Mouse (Mus musculus) T-helper 17 cell (primary cell): ENCODE measurements at regions not wholly inside any gene's neighbourhood (a gene's known extent, or its start where the extent isn't known, plus 50 kb on each side); places are given as distances from the start of the nearest gene placed in this dataset.
"Not testable (repeated sequence)": the region's sequence is repeated elsewhere in the genome, so short reads cannot be mapped to it uniquely, and the experiment has no call there.

Experiments used
- in situ Hi-C, 2 experiments: fragments of 300-600 bp; cut with MboI, MseI; formaldehyde crosslinking; loops; 1 replicate in 1 of 2; 2 replicates in 1 of 2; pipeline ENCODE4 v1.15.1; 2025; ENCODE audit warnings: high pct_unique_total_duplicates in 2 of 2

GRCm38 (mm10) chr14:86211654-86212053 lies 929.4 kb downstream of the Diaph3 start:
- in situ Hi-C loops, result no loop called here

DNA sequence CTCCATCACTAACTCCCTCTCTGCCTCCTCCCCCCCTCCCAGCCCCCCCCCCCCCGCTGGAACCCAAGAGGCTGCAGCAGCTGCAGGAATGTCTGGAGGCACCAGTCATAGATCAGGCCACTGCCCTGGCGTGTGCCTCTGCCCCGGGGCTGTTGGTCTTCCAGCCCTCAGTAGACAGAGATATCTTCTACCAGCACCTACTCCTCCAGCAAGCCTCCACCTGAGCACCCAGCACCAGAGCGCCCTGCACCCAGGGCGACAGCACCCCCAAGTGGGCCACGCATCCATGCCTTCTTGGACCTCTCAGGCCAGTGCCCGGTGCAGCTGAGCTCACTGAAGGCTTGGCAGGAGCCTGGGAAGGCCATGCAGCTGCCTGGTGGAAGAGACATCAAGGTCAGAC lies 936.5 kb downstream of the Diaph3 start:
- in situ Hi-C loops, result no loop called here

DNA sequence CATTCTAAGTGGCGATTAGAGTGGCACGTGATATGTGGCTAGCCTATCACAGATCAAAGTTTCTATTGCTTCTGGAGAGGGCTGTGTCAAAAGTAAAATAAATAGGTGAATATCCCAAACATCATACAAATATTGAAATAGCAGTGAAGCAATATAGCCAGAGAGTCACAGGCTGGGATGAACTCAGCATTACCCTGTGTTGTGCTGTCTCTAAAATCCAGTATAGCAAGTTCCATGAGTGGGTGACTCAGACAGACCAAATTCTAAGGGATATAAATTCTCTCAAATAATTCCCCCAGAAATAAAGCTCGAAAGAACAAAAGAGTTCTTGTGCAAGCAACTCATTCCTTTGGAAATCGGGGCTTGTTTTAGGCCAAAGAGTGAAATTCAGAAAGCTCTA lies 943.2 kb downstream of the Diaph3 start:
- in situ Hi-C loops, result loop anchor here in 1 of 2 experiments (25.0 kb wide), 1 partner anchor 689 kb away; no protein-coding TSS in a partner anchor

DNA sequence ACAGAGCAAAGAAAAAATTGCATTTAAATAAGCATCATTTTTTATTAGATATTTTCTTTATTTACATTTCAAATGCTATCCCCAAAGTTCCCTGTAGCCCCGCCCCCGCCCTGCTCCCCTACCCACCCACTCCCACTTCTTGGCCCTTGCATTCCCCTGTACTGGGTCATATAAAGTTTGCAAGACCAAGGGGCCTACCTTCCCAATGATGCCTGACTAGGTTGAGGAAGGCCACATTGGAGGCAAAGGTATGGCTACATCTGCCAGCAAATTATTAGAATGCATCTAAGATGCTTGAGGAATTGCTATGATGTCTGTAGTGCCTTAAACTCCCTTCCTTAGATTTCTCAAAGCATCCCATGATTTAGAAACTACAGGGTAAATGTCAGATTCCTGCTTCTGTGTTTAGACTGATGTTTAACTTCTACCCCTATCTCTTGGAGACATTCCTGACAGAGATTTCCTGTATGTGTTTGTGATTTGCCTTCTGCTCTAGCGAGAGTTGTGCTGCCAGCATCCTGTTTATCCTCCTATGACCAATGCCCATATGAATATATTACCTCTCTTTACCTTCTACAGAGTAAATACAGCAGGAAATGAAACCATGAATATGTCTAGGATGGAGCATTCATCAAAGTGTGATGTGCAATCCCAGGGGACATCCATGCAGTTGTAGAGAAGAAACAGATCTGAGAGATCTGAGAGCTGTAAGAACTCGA lies 956.2 kb downstream of the Diaph3 start:
- in situ Hi-C loops, result loop anchor here in 1 of 2 experiments (25.0 kb wide), 1 partner anchor 702 kb away; no protein-coding TSS in a partner anchor

GRCm38 (mm10) chr14:86178517-86178916 lies 962.5 kb downstream of the Diaph3 start:
- in situ Hi-C loops, result loop anchor here in 1 of 2 experiments (25.0 kb wide), 1 partner anchor 709 kb away; no protein-coding TSS in a partner anchor

DNA sequence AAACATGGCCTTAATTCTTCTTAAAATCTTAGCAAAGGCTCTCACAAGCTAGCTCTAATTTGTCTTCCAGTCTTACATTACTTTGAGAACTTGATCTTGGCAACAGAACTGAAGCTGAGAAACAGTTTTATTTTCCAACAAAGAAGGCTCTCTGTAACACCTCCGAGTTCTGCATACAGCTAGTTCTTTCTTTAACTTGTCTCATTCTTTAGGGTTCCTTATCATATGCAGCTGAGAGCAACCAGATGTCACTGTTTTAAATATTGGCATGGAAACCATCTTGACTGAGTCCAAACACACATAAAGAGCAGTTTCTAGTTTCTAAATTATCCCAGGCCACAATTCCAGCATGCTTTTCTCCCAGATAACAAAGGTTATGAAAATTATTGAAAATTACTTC lies 969.9 kb downstream of the Diaph3 start:
- in situ Hi-C loops, result no loop called here

- in situ Hi-C loops, result no loop called here
Measured at GRCm38 (mm10) chr14:86159151-86159550, 981.9 kb downstream of the Diaph3 start.

GRCm38 (mm10) chr14:86154688-86155087 lies 986.3 kb downstream of the Diaph3 start:
- in situ Hi-C loops, result no loop called here

- in situ Hi-C loops, result no loop called here
Measured at GRCm38 (mm10) chr14:86151276-86151675, 989.8 kb downstream of the Diaph3 start.

- in situ Hi-C loops, result no loop called here
Measured at GRCm38 (mm10) chr14:86150329-86150866, 990.6 kb downstream of the Diaph3 start.

DNA sequence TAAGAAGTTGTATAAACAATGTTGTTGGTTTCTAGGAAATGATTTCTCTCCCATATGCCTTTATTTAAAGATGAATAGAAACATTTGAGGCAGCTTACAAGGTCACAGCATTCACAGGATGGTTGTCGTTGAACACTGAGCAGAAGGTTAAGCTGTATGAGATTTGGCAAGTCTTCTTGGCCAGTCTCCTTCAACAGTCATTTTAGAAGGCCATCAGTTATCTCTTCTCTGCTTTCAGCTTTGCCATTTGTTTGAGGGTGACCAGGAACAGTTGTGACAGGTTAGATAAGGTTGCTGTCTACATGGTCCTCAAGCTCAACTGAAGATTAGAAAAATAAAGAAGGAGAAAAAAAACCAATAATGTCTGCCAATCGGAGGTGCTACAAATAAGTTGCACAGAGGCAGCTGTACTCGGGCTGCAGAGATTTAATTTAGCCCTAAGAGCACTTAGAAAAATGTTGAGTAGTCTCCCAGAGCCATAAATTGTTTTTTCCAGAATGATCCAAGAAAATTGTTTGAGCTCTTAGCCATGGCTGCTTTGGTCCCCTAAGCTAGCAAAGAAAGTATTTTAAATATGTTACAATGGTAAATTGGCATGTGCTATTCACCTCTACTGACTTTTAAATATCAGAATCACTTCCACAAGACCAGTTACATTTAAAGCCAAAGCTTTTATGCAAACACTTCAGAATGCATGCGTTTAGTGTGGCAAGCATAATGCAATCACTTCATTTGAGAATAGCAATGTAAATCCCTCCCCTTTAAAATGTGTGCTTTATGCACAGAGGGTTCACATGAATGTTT lies 1025.6 kb downstream of the Diaph3 start:
- in situ Hi-C loops, result no loop called here

DNA sequence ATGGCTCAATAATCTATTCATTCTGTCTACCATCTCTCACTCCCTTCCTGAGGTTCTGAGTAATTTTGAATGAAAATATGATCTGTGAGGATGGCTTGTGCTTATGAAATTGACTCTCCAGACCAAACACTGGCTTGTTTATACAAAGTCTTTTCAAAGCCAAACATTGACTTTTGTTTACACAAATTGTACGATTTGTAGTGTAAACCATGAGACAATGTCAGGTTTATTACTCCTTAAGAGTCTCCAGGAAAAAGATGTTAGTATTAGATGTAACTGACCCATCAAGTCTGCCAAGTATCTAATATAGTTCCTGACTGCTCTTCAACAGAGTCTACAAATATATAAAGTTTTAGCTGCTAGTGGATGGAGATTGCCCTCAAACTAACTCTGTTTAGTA lies 1039.5 kb downstream of the Diaph3 start:
- in situ Hi-C loops, result no loop called here

DNA sequence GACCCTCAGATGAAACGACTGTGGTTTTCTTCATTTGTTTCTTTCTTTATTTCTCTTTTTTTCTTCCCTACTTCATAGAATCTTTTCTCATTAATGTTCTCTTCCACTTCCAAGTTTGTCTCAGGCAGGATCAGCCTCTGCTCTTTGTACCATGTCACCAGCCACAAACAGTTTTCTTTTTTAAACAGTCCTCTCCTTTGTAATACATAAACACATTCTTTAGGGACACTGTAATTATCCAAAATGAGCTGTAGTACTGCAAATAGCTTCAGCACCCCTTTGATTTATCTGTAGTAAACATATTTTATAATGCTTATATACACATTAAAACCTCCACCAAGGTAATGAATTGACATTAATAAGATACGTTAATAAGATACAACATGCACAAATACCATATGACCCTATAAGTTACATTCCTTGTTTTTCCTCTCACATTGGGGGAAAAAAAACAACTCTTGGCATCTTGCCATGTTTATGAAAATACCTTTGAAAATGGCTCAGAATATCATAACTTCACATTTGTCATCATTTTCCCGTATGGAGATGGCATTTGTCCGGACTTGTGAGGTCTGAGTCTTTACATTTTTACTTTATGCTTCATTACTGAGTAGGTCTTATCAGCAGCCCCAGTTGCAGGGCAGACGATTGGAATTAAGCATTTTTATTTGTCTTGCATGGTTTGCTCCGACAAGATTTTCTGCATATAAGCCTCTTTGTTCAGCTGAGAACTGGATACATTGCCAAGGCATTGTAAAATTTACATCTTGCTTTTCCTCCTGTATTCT lies 1070.5 kb downstream of the Diaph3 start:
- in situ Hi-C loops, result no loop called here

DNA sequence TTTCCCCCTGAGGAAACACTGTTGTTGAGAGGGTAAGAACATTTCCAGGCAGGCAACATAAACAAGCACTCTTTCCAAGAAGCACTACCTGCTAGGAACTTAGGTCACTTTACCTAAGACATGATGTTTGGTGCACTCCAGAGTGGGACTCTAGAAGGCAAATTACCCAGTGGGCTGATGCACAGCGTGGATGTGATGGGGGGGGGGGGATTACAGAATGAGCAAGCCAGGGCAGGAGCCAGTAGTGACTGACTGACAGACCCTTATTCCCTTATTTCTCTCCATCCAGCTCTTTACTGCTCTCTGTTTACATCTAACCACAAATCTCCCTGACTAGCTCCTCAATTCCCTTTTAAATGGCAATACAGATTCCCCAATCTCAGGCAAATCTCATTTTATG lies 1071.7 kb downstream of the Diaph3 start:
- in situ Hi-C loops, result no loop called here

GRCm38 (mm10) chr14:86067743-86068142 lies 1073.3 kb downstream of the Diaph3 start:
- in situ Hi-C loops, result no loop called here

- in situ Hi-C loops, result no loop called here
Measured at GRCm38 (mm10) chr14:86063620-86063943, 1077.5 kb downstream of the Diaph3 start.

DNA sequence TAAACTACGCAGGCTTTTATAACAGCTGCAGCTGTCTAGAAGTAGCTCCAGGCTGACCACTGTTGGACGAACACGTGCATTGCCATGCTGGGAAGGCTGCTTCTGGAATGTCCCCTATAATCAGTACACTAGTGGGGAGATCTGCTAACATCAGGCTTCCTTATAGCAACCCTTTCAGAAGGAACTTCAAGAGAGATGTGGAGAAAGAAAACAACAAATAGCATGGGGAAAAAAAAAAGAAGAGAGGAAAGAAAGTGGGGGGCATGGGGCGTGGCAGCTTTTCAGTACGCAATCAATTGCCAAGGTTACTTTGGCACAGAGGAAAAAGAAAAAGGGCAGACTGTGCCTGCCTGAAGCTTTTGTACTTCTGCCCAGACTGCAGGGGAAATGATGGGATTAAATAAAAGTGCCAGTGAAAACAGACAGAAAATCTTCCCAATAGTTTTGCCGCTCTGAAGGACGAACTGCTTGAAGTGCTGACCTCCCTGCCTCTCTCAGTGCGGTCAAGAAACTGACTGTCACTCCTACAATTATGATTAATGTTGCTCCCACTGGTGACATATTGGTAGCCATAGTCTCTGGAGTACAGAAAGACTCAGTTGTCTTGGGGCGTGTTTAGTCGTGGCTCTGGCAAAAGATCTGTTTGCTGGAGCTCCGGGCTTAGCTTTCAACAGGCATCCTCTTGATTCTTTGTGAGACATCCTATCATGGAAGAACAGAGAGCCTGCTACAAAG lies 1078.0 kb downstream of the Diaph3 start:
- in situ Hi-C loops, result no loop called here

DNA sequence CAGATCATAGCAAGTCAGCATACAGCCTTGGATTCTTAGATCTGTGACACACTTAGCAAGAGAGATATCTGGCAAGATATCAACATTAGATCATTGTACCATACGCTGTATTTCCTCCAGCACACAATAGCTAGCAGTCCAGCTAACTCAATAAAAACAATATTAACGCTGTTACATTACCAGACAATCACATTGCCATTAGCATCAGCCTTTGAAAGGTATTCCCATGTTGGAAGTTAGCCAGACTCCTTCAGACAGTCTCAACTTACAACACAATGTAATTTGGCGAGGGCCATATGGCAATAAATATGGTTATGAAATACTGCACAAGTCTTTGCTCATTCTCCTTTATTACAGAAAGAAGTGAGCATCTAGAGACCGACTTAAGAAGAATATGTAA lies 1084.0 kb downstream of the Diaph3 start:
- in situ Hi-C loops, result no loop called here

DNA sequence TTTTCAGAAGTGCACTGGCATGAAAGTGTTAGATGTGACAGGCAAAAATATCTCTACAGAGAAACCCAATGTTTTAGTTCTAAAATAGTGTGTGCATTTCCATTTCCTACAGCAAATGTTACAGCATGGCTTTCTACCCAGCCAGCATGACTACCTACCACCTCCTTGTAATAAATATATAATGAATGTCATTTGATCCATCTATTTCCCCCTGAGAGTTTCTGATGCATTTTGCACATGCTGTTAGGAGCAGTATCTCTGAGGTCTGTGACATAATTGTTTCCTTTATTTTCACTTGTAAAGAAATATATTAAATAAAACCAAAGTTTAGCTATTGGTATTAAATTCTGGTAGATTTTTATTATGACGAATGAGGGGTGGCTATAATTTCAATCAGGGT lies 1086.4 kb downstream of the Diaph3 start:
- in situ Hi-C loops, result no loop called here

DNA sequence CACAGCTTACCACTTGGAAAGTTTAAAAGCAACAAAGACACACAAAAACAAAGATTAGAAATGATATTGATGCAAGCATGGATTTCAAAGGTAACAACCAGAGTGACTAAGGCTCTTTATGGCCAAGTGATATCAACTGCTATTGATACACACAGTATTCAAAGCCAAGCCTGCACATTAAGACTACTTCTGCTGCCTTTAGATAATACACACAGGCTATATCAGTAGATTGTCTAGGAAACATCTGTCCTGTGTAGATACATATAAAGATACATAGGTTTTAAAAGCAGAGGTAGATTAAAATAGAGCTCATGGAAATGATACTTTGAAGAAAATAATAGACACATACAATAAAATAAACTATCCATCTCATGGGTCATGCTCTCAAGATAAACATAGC lies 1111.6 kb downstream of the Diaph3 start:
- in situ Hi-C loops, result no loop called here

DNA sequence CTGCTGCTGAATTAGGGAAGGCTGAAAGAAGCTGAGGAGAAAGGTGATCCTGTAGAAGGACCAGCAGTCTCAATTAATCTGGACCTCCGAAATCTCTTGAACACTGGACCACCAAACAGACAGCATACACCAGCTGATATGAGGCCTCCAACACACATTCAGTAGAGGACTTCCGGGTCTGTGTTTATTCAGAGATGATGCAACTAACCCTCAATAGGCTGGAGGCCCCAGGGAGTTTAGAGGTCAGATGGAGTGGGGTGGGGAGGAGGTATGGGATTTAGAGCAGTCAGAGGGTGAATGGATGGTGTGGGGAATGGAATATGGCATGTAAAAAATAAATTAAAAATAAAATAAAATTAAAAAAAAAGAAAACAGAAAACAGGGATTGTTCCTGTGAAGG lies 1123.4 kb downstream of the Diaph3 start:
- in situ Hi-C loops, result not testable (repeated sequence)
